Mouse (Mus musculus) liver, adult 2 months (tissue): Measurements from ENCODE around the gene Rps10.
"Not testable (repeated sequence)": the region's sequence is repeated elsewhere in the genome, so short reads cannot be mapped to it uniquely, and the experiment has no call there.

Experiments
- CTCF ChIP-seq: fragments of 200-500 bp; IDR thresholded peaks from 2 replicates; pipeline ENCODE4 v1.5.1; 2011; ENCODE audit warnings: low read depth, low read length, control low read depth
- POLR2A ChIP-seq: fragments of 200-500 bp; IDR thresholded peaks from 2 replicates; pipeline ENCODE4 v1.6.1; 2011; ENCODE audit warnings: low read length, control low read depth; ENCODE audit not compliant: insufficient read depth; ENCODE audit errors: extremely low read depth

DNA sequence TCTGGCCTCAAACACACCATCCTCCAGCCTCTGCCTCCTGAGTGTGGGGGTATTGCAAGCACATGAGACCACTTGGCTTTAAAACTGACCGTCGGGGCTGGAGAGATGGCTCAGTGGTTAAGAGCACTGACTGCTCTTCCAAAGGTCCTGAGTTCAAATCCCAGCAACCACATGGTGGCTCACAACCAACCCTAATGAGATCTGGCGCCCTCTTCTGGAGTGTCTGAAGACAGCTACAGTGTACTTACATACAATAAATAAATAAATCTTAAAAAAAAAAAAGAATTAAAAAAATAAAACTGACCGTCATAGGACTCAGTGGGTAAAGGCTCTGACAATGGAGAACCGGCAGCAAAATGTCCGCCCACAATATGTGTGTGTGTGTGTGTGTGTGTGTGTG is 3.4 kb upstream of the Rps10 start:
- TF ChIP-seq POLR2A, CTCF: not testable (repeated sequence)
